Mouse (Mus musculus) bone marrow, adult 2 months (tissue): ENCODE data around the gene Mex3d.

ENCODE experiments used
- CTCF ChIP-seq: fragments of 200-500 bp; IDR thresholded peaks from 2 replicates; pipeline ENCODE4 v1.5.1; 2011; ENCODE audit warnings: low read length, control low read depth; ENCODE audit not compliant: control insufficient read depth, insufficient read depth
- POLR2A ChIP-seq: fragments of 200-500 bp; IDR thresholded peaks from 2 replicates; pipeline ENCODE4 v1.6.1; 2011; ENCODE audit warnings: low read depth, mild to moderate bottlenecking, control low read depth, low read length, borderline replicate concordance; ENCODE audit not compliant: control insufficient read depth

DNA sequence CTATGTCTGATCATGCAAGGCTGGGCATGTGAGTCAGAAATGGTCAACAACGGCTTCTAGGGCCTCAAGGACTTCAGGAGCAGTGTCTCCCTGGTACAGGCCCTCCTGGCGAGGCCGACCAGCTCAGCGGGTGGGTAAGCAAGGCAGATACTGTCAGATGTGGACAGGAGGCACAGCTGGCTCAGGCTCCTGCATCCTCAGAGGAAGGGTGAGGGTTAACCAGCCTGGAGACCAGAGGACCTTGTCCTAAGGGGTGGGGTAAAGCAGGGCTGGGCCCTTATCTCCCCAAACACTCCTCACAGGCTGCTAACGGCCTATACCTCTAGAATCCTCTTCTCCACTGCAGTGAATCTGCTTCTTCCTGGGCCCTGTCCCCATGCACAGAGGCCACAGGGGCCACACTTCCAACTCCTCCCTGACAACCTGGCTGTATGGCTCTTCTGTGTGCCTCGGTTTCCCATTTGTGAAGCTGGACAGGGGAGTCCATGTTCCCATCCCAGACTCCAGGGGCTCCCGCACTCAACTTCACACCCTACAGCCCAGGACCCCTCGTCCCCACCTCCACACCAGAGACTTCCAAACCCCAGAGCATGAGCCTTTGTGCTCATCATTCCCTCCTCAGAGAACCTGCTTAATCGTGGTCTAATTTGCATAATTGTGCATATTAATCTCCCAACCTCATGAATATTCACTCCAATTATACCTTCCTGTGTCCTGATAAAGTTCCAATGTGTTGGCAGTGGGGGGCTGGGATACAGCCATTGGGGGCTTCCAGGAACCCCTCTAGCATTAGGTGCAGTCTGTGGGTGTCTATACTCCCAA lies 34.4 kb upstream of the Mex3d start:
- TF ChIP-seq CTCF (no peak), POLR2A (peak; percentile 34; the same call in 1 of the 2 replicates)
